Mouse (Mus musculus): ENCODE data around the gene Nudt1. TPM values are rescaled to one million over a fixed set of nuclear protein-coding genes. Genes with fewer than 3 reads are reported as not detected.

Gene Nudt1
- polyA plus RNA-seq, 1 experiment from 2014 or later = 49.7 TPM

- H3K9ac ChIP-seq (ENCODE audit: low read length) = no peak overlapping the region
- ATAC-seq (ENCODE audit: low read depth) = no peak
- H3K36me3 ChIP-seq (ENCODE audit: control insufficient read depth, insufficient read depth, low read length) = no peaks in the 10 kb centered on the region
- no peaks in the 10 kb centered on the region for H3K27me3 ChIP-seq (ENCODE audit: control insufficient read depth, insufficient read depth, low read depth, low read length)
- H3K4me3 ChIP-seq (ENCODE audit: low read length) = no peak overlapping the region
- H3K27ac ChIP-seq (ENCODE audit: low read length) = no peak overlapping the region
- no peak overlapping the region for H3K4me2 ChIP-seq (ENCODE audit: low read depth, low read length)
- H3K9me3 ChIP-seq (ENCODE audit: control insufficient read depth, low read length) = no peaks in the 10 kb centered on the region
- H3K4me1 ChIP-seq (replicated peaks; ENCODE audit: control insufficient read depth, insufficient read depth, low read length) = peaks cover 11% of the 10 kb centered on the region
- 82% methylated on average over 1 of the region's 1 CpGs for WGBS
Measured at GRCm38 (mm10) chr5:140384462-140384861, 63.0 kb downstream of the Nudt1 start.

- no peak overlapping the region for H3K9ac ChIP-seq (ENCODE audit: low read length)
- WGBS = 79% methylated on average over 7 of the region's 7 CpGs
- no peak for ATAC-seq (ENCODE audit: low read depth)
Measured at GRCm38 (mm10) chr5:140387236-140387635, 65.8 kb downstream of the Nudt1 start.

More at GRCm38 (mm10) chr5:140387236-140387635, 65.8 kb downstream of the Nudt1 start:
- no peak overlapping the region for H3K4me2 ChIP-seq (ENCODE audit: low read depth, low read length)
- H3K27me3 ChIP-seq (ENCODE audit: control insufficient read depth, insufficient read depth, low read depth, low read length) = no peaks in the 10 kb centered on the region
- H3K4me3 ChIP-seq (ENCODE audit: low read length) = no peak overlapping the region
- H3K4me1 ChIP-seq (replicated peaks; ENCODE audit: control insufficient read depth, insufficient read depth, low read length) = peaks cover 11% of the 10 kb centered on the region
- no peak overlapping the region for H3K27ac ChIP-seq (ENCODE audit: low read length)
- H3K9me3 ChIP-seq (ENCODE audit: control insufficient read depth, low read length) = no peaks in the 10 kb centered on the region
- no peaks in the 10 kb centered on the region for H3K36me3 ChIP-seq (ENCODE audit: control insufficient read depth, insufficient read depth, low read length)

Other genes with a start within 250 kb of the Nudt1 start
- gene Mad1l1, start 104 bp upstream of the Nudt1 start, polyA plus RNA-seq (2015; fragmentation: Nextera tagmentation; extraction: Ambion mirVana) = 50.4 and 54.1 TPM in 2 replicates
- gene Mrm2, start 10.2 kb downstream of the Nudt1 start, polyA plus RNA-seq (2015; fragmentation: Nextera tagmentation; extraction: Ambion mirVana) = 18.1 and 21.1 TPM in 2 replicates
- gene Snx8, start 67.6 kb downstream of the Nudt1 start, polyA plus RNA-seq (2015; fragmentation: Nextera tagmentation; extraction: Ambion mirVana) = 19.1 and 19.8 TPM in 2 replicates
- 78.5 and 78.9 TPM in 2 replicates for gene Eif3b, start 97.7 kb downstream of the Nudt1 start, polyA plus RNA-seq (2015; fragmentation: Nextera tagmentation; extraction: Ambion mirVana)
- gene Gm4869, start 124.0 kb downstream of the Nudt1 start, polyA plus RNA-seq (2015; fragmentation: Nextera tagmentation; extraction: Ambion mirVana) = not detected in 2 replicates
- 20.7 and 23.0 TPM in 2 replicates for gene Chst12, start 183.9 kb downstream of the Nudt1 start, polyA plus RNA-seq (2015; fragmentation: Nextera tagmentation; extraction: Ambion mirVana)
- gene Grifin, start 243.4 kb downstream of the Nudt1 start, polyA plus RNA-seq (2015; fragmentation: Nextera tagmentation; extraction: Ambion mirVana) = 0.63 TPM in 1 of 2 replicates, not detected in the other

Measured in lung, embryonic 16.5 days (tissue).